Mouse (Mus musculus) heart, postnatal 10 days (tissue): Measurements from ENCODE around the gene Myog. TPM values are rescaled to one million over a fixed set of nuclear protein-coding genes. Genes with fewer than 3 reads are reported as not detected.

ENCODE experiments used
- total RNA-seq, 2 experiments: library from RNA; stranded (reverse); gene quantifications; 2 replicates each; pipeline ENCODE4 v1.2.3; 2021

The Myog gene
- total RNA-seq, 2 experiments from 2014 or later, result not detected

Other genes with a start within 250 kb of the Myog start
- gene Btg2, start 210.9 kb upstream of the Myog start, total RNA-seq, result 10 to 100 TPM; 30.3 to 32.9 TPM
- not detected for gene Chit1, start 178.7 kb upstream of the Myog start, total RNA-seq
- under 1 TPM; 0.53 to 0.55 TPM for gene Chil1, start 107.8 kb upstream of the Myog start, total RNA-seq
- gene Mybph, start 96.5 kb upstream of the Myog start, total RNA-seq, result under 1 TPM in 1 of 2 experiments, not detected in 1; 0.32 TPM
- gene Adora1, start 54.6 kb upstream of the Myog start, total RNA-seq, result 10 to 100 TPM; 12.0 to 19.4 TPM
- gene Ppfia4, start 42.9 kb downstream of the Myog start, total RNA-seq, result 1 to 10 TPM; 3.4 to 3.7 TPM
- gene Tmem183a, start 72.0 kb downstream of the Myog start, total RNA-seq, result 10 to 100 TPM; 24.2 to 25.7 TPM
- gene 4933406M09Rik, start 96.0 kb downstream of the Myog start, total RNA-seq, result not detected
- gene Cyb5r1, start 115.6 kb downstream of the Myog start, total RNA-seq, result 10 to 100 TPM; 31.0 to 33.4 TPM
- gene Adipor1, start 125.4 kb downstream of the Myog start, total RNA-seq, result 100 to 1,000 TPM; 132 to 133 TPM
- 10 to 100 TPM; 18.3 to 19.6 TPM for gene Klhl12, start 165.5 kb downstream of the Myog start, total RNA-seq
- 10 to 100 TPM; 11.6 to 12.8 TPM for gene Rabif, start 204.7 kb downstream of the Myog start, total RNA-seq